Mouse (Mus musculus) frontal cortex, adult (tissue): ENCODE data around the gene Psenen.

Experiments used
- ATAC-seq: cut with Nextera tagmentation; 2 replicates; pipeline ENCODE4 v1.9.2; 2017; ENCODE audit warnings: mild to moderate bottlenecking, moderate library complexity, mixed read lengths; ENCODE audit not compliant: low TSS enrichment

Gene Psenen

GRCm38 (mm10) chr7:30588676-30589434, 25.4 kb upstream of the Psenen start, which contains the start of gene Kmt2b:
Gene Kmt2b (minus strand): TSS chr7:30588726.
- ATAC-seq: peak; percentile 90

- ATAC-seq: peak; percentile 4; the same call in 1 of the 2 replicates
Observed at GRCm38 (mm10) chr7:30587842-30588667, 24.6 kb upstream of the Psenen start.

- no peak for ATAC-seq
Observed at GRCm38 (mm10) chr7:30586455-30587020, 23.1 kb upstream of the Psenen start.

- ATAC-seq: no peak
Observed at GRCm38 (mm10) chr7:30585170-30585569, 21.7 kb upstream of the Psenen start.

- no peak for ATAC-seq
Observed at GRCm38 (mm10) chr7:30584339-30584738, 20.9 kb upstream of the Psenen start.

GRCm38 (mm10) chr7:30581547-30581946, 18.1 kb upstream of the Psenen start:
- ATAC-seq: no peak

GRCm38 (mm10) chr7:30579950-30580349, 16.5 kb upstream of the Psenen start:
- no peak for ATAC-seq

- ATAC-seq: no peak
Observed at GRCm38 (mm10) chr7:30572969-30573368, 9.5 kb upstream of the Psenen start.

GRCm38 (mm10) chr7:30572389-30572788, 9.0 kb upstream of the Psenen start:
- no peak for ATAC-seq

GRCm38 (mm10) chr7:30567555-30567954, 4.1 kb upstream of the Psenen start:
- no peak for ATAC-seq

- ATAC-seq: no peak
Observed at GRCm38 (mm10) chr7:30566033-30566432, 2.6 kb upstream of the Psenen start.

GRCm38 (mm10) chr7:30564970-30565571, 1.6 kb upstream of the Psenen start, which contains the start of gene Igflr1:
Gene Igflr1 (plus strand): TSS chr7:30565427.
- ATAC-seq: no peak

- ATAC-seq: no peak
Observed at GRCm38 (mm10) chr7:30563906-30564280, 466 bp upstream of the Psenen start.

- no peak for ATAC-seq
Observed at GRCm38 (mm10) chr7:30562526-30563116, 806 bp downstream of the Psenen start.

- ATAC-seq: no peak
Observed at GRCm38 (mm10) chr7:30560296-30560695, 3.1 kb downstream of the Psenen start.

GRCm38 (mm10) chr7:30559443-30559954, 3.9 kb downstream of the Psenen start, which contains the start of gene Lin37:
Gene Lin37 (minus strand): TSS chr7:30559838.
- ATAC-seq: peak; percentile 76

GRCm38 (mm10) chr7:30558656-30559442, 4.6 kb downstream of the Psenen start:
- ATAC-seq: no peak

- ATAC-seq: no peak
Observed at GRCm38 (mm10) chr7:30557901-30558514, 5.4 kb downstream of the Psenen start.

- no peak for ATAC-seq
Observed at GRCm38 (mm10) chr7:30556894-30557536, 6.4 kb downstream of the Psenen start.
